Mouse (Mus musculus) intestine, postnatal 0 days (tissue): ENCODE measurements around the gene Tenm3. TPM values are rescaled to one million over a fixed set of nuclear protein-coding genes. Genes with fewer than 3 reads are reported as not detected.

Source experiments
- ATAC-seq: fragments of 200-750 bp; cut with Nextera tagmentation; 2 replicates; pipeline ENCODE4 v1.8.0; 2017; ENCODE audit warnings: mild to moderate bottlenecking, moderate TSS enrichment, moderate library complexity
- H3K27ac ChIP-seq: fragments of 300-500 bp; sonication (generic); 2 replicates; pipeline ENCODE4 v1.5.1; 2014; ENCODE audit warnings: mild to moderate bottlenecking, low read depth, low read length, moderate library complexity
- H3K27me3 ChIP-seq: fragments of 300-500 bp; sonication (generic); replicated peaks from 2 replicates; pipeline ENCODE4 v1.6.1; 2014; ENCODE audit warnings: low read length, mixed read lengths; ENCODE audit not compliant: control insufficient read depth, insufficient read depth
- H3K36me3 ChIP-seq: fragments of 300-500 bp; sonication (generic); 2 replicates; pipeline ENCODE4 v1.6.1; 2014; ENCODE audit warnings: mild to moderate bottlenecking, moderate library complexity; ENCODE audit not compliant: control insufficient read depth, insufficient read depth
- H3K4me1 ChIP-seq: fragments of 300-500 bp; sonication (generic); replicated peaks from 2 replicates; pipeline ENCODE4 v1.6.1; 2014; ENCODE audit warnings: antibody characterized with exemption, low read length, mixed read lengths; ENCODE audit not compliant: control insufficient read depth, insufficient read depth
- H3K4me2 ChIP-seq: fragments of 300-500 bp; sonication (generic); replicated peaks from 2 replicates; pipeline ENCODE4 v1.6.1; 2014; ENCODE audit warnings: low read depth, mild to moderate bottlenecking, moderate library complexity
- H3K4me3 ChIP-seq: fragments of 300-500 bp; sonication (generic); 2 replicates; pipeline ENCODE4 v1.5.1; 2014; ENCODE audit warnings: low read depth, low read length
- H3K9ac ChIP-seq: fragments of 300-500 bp; sonication (generic); 2 replicates; pipeline ENCODE4 v1.6.1; 2014; ENCODE audit warnings: mild to moderate bottlenecking, low read depth, low read length
- H3K9me3 ChIP-seq: fragments of 300-500 bp; sonication (generic); 2 replicates; pipeline ENCODE4 v1.6.1; 2016; ENCODE audit warnings: mixed run types; ENCODE audit not compliant: control insufficient read depth
- CTCF ChIP-seq: sonication (generic); IDR thresholded peaks from 2 replicates; pipeline ENCODE4 v1.5.1; 2016; ENCODE audit warnings: low read depth, mild to moderate bottlenecking, control low read depth, antibody characterized with exemption, moderate library complexity
- WGBS: fragments of 180-500 bp; shearing (Covaris S2); extraction: QIAGEN DNeasy Blood & Tissue Kit; methylation state at CpG from one replicate; pipeline ENCODE4 v1.1.7; 2014; 5-methylcytosine and 5-hydroxymethylcytosine counted together
- polyA plus RNA-seq: library from polyadenylated mRNA; unstranded; fragments of >200 nt; fragmentation: Nextera tagmentation; extraction: Ambion mirVana; gene quantifications from 2 replicates; pipeline ENCODE4 v1.2.1, GENCODE M21; 2015

Gene Tenm3
- polyA plus RNA-seq, 1 experiment from 2014 or later, result 5.3 TPM

DNA sequence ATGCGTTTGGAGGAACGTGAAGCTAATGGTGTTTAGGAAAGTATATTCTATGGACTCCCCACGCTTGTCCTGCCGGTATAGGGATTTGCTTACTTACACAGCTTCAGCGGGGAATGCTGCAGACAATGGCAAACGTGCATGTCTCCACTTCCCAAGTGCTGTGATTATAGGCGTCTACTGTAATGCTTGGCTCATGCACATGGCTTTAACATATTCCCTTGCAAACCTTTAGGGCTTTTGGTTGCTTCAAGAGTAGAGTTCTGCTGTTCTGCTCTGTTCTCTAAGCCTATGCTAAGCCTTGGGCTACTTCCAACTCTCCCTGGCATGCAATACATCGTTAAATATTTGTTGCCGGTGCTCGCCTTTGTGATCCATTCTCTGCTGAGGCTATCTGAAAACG, 102.8 kb downstream of the Tenm3 start:
- ATAC-seq, result no peak
- no peaks in the 10 kb centered on the region for H3K27me3 ChIP-seq
- H3K4me3 ChIP-seq, result no peak overlapping the region
- no peak overlapping the region for H3K27ac ChIP-seq
- no peaks in the 10 kb centered on the region for H3K36me3 ChIP-seq
- WGBS, result 54% methylated on average over 11 of the region's 11 CpGs
- TF ChIP-seq CTCF, result no peak
- no peaks in the 10 kb centered on the region for H3K4me1 ChIP-seq
- H3K9me3 ChIP-seq, result no peaks in the 10 kb centered on the region
- peak overlapping the region; percentile 43 for H3K4me2 ChIP-seq
- no peak overlapping the region for H3K9ac ChIP-seq

GRCm38 (mm10) chr8:48740147-48740881, 103.4 kb downstream of the Tenm3 start:
- Histone ChIP-seq H3K4me2 (peak overlapping the region; percentile 43), H3K4me1 (no peaks in the 10 kb centered on the region), H3K27ac (no peak overlapping the region), H3K9me3 (no peaks in the 10 kb centered on the region), H3K27me3 (no peaks in the 10 kb centered on the region), H3K9ac (no peak overlapping the region; the same call in 1 of the 2 replicates), H3K4me3 (no peak overlapping the region), H3K36me3 (no peaks in the 10 kb centered on the region)
- WGBS, result 41% methylated on average over 23 of the region's 23 CpGs
- TF ChIP-seq CTCF, result no peak
- ATAC-seq, result no peak

DNA sequence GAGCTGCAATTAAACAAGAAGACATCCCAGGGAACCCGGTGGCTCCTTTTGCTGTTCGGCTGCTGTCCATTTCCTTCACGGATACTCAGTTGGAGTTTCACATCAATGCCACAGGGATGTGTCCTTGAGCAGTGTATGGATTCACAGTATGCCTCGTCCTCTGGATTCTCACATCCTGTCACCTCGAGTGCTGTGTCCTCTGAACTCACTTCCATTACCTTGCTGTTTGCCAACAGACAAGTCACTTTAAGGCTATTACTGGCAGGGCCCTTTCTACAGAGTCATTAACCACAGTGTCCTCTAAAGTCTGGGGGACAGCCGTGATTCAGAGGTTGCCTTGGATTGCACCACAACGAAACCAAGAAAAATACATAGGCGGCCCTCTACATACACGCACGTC, 110.0 kb downstream of the Tenm3 start:
- no peak overlapping the region for H3K27ac ChIP-seq
- no peaks in the 10 kb centered on the region for H3K9me3 ChIP-seq
- H3K27me3 ChIP-seq, result no peaks in the 10 kb centered on the region
- no peak overlapping the region for H3K9ac ChIP-seq
- no peaks in the 10 kb centered on the region for H3K36me3 ChIP-seq
- peak; percentile 30; the same call in 1 of the 2 replicates for TF ChIP-seq CTCF
- no peak overlapping the region for H3K4me3 ChIP-seq
- H3K4me2 ChIP-seq, result no peak overlapping the region
- H3K4me1 ChIP-seq, result 0 out of 2 replicates have a peak, but pooled peaks cover 3% of the 10 kb centered on the region
- no peak for ATAC-seq
- WGBS, result 71% methylated on average over 10 of the region's 10 CpGs

GRCm38 (mm10) chr8:48733057-48733456, 110.7 kb downstream of the Tenm3 start:
- no peak for TF ChIP-seq CTCF
- WGBS, result 35% methylated on average over 4 of the region's 4 CpGs
- Histone ChIP-seq H3K4me3 (no peak overlapping the region), H3K27me3 (no peaks in the 10 kb centered on the region), H3K9ac (no peak overlapping the region), H3K27ac (no peak overlapping the region), H3K4me2 (no peak overlapping the region), H3K4me1 (0 out of 2 replicates have a peak, but pooled peaks cover 3% of the 10 kb centered on the region), H3K36me3 (no peaks in the 10 kb centered on the region), H3K9me3 (no peaks in the 10 kb centered on the region)
- ATAC-seq, result no peak

- Histone ChIP-seq H3K4me1 (0 out of 2 replicates have a peak, but pooled peaks cover 3% of the 10 kb centered on the region), H3K4me3 (no peak overlapping the region), H3K27me3 (no peaks in the 10 kb centered on the region), H3K9ac (no peak overlapping the region), H3K9me3 (no peaks in the 10 kb centered on the region), H3K4me2 (no peak overlapping the region), H3K36me3 (no peaks in the 10 kb centered on the region), H3K27ac (no peak overlapping the region)
- WGBS, result 58% methylated on average over 6 of the region's 6 CpGs
- TF ChIP-seq CTCF, result no peak
- no peak for ATAC-seq
Measured at GRCm38 (mm10) chr8:48730701-48731100, 113.0 kb downstream of the Tenm3 start.

- Histone ChIP-seq H3K9ac (no peak overlapping the region), H3K27ac (no peak overlapping the region), H3K4me3 (no peak overlapping the region), H3K4me2 (no peak overlapping the region), H3K4me1 (0 out of 2 replicates have a peak, but pooled peaks cover 3% of the 10 kb centered on the region), H3K27me3 (no peaks in the 10 kb centered on the region), H3K36me3 (no peaks in the 10 kb centered on the region), H3K9me3 (no peaks in the 10 kb centered on the region)
- 92% methylated on average over 21 of the region's 21 CpGs for WGBS
- no peak for TF ChIP-seq CTCF
- ATAC-seq, result no peak
Measured at GRCm38 (mm10) chr8:48728833-48729690, 114.7 kb downstream of the Tenm3 start.
